Mouse (Mus musculus) CH12.LX (cell line): Measurements from ENCODE around the gene Ppp2r5e. TPM values are rescaled to one million over a fixed set of nuclear protein-coding genes. Genes with fewer than 3 reads are reported as not detected.

Experiments used
- DNase-seq: peaks from one replicate; pipeline ENCODE4 v3.0.0-alpha.2; 2013; ENCODE audit errors: extremely low read depth
- H3K27ac ChIP-seq: 2 replicates; pipeline ENCODE4 v1.5.1; 2012; ENCODE audit warnings: low read depth, mild to moderate bottlenecking, control low read depth, moderate library complexity; ENCODE audit not compliant: insufficient read depth
- H3K27me3 ChIP-seq: replicated peaks from 2 replicates; pipeline ENCODE3; 2012; ENCODE audit warnings: inconsistent platforms
- H3K36me3 ChIP-seq, 2 experiments: replicated peaks in 1 of 2; 2 replicates each; pipeline versions ENCODE3 to v1.6.1; 2012; ENCODE audit warnings: inconsistent platforms in 1 of 2, low read length in 1 of 2, mild to moderate bottlenecking in 1 of 2, mixed read lengths in 1 of 2, moderate library complexity in 1 of 2; ENCODE audit not compliant: control insufficient read depth in 1 of 2, insufficient read depth in 1 of 2
- H3K4me1 ChIP-seq, 2 experiments: 2 replicates each; pipeline ENCODE4 v1.6.1; 2012; ENCODE audit warnings: inconsistent platforms in 1 of 2, moderate library complexity in 1 of 2; ENCODE audit not compliant: insufficient read depth in 2 of 2, control insufficient read depth in 1 of 2
- H3K4me2 ChIP-seq: 2 replicates; pipeline ENCODE4 v1.6.1; 2012; ENCODE audit warnings: low read depth, mild to moderate bottlenecking, control low read depth; ENCODE audit not compliant: poor library complexity, insufficient read depth, severe bottlenecking
- H3K4me3 ChIP-seq, 3 experiments: fragments of 150-350 bp in 1 of 3; sonication (generic) in 1 of 3; replicated peaks in 1 of 3; 2 replicates each; pipeline versions ENCODE3 to v1.5.1; 2011 to 2012; ENCODE audit warnings: low read depth in 2 of 3, low read length in 2 of 3, mild to moderate bottlenecking in 2 of 3, moderate library complexity in 2 of 3, control low read depth in 1 of 3, improper control_type of control experiment in 1 of 3, inconsistent platforms in 1 of 3, mixed read lengths in 1 of 3; ENCODE audit not compliant: poor library complexity in 1 of 3
- H3K79me2 ChIP-seq: replicated peaks from 2 replicates; pipeline ENCODE4 v1.6.1; 2012; ENCODE audit warnings: mild to moderate bottlenecking, moderate library complexity; ENCODE audit not compliant: control insufficient read depth, poor library complexity, insufficient read depth, severe bottlenecking; ENCODE audit errors: extremely low read depth
- H3K9ac ChIP-seq: 2 replicates; pipeline ENCODE4 v1.6.1; 2012; ENCODE audit warnings: low read depth, mild to moderate bottlenecking, control low read depth, moderate library complexity; ENCODE audit not compliant: insufficient read depth
- H3K9me3 ChIP-seq: replicated peaks from 2 replicates; pipeline ENCODE3; 2012; ENCODE audit warnings: low read length, inconsistent platforms, mixed read lengths
- CHD2 ChIP-seq: IDR thresholded peaks from 2 replicates; pipeline ENCODE4 v1.6.1; 2011; ENCODE audit warnings: low read length, improper control_type of control experiment
- E2F4 ChIP-seq: IDR thresholded peaks from 2 replicates; pipeline ENCODE4 v1.6.1; 2011; ENCODE audit warnings: low read depth, low read length, improper control_type of control experiment; ENCODE audit not compliant: insufficient replicate concordance
- ELF1 ChIP-seq: IDR thresholded peaks from 2 replicates; pipeline ENCODE4 v1.6.1; 2014; ENCODE audit warnings: low read depth, mild to moderate bottlenecking, inconsistent platforms, low read length, improper control_type of control experiment
- EP300 ChIP-seq: IDR thresholded peaks from 2 replicates; pipeline ENCODE4 v1.6.1; 2011; ENCODE audit warnings: low read length, improper control_type of control experiment
- ETS1 ChIP-seq: conservative IDR thresholded peaks from 2 replicates; pipeline ENCODE4 v1.6.1; 2012; ENCODE audit warnings: low read depth, mild to moderate bottlenecking, inconsistent platforms, low read length, improper control_type of control experiment, moderate library complexity
- JUND ChIP-seq: conservative IDR thresholded peaks from 2 replicates; pipeline ENCODE4 v1.6.1; 2011; ENCODE audit warnings: low read depth, low read length, improper control_type of control experiment
- MAX ChIP-seq: IDR thresholded peaks from 2 replicates; pipeline ENCODE4 v1.6.1; 2011; ENCODE audit warnings: low read length, improper control_type of control experiment
- MEF2A ChIP-seq: IDR thresholded peaks from 2 replicates; pipeline ENCODE4 v1.6.1; 2014; ENCODE audit warnings: low read depth, mild to moderate bottlenecking, inconsistent platforms, low read length, improper control_type of control experiment, borderline replicate concordance
- MYC ChIP-seq: IDR thresholded peaks from 2 replicates; pipeline ENCODE4 v1.6.1; 2011; ENCODE audit warnings: low read depth, mild to moderate bottlenecking, improper control_type of control experiment, low read length
- NRF1 ChIP-seq: IDR thresholded peaks from 2 replicates; pipeline ENCODE4 v1.6.1; 2014; ENCODE audit warnings: low read depth, mild to moderate bottlenecking, inconsistent platforms, low read length, improper control_type of control experiment, moderate library complexity
- PAX5 ChIP-seq: IDR thresholded peaks from 2 replicates; pipeline ENCODE4 v1.6.1; 2012; ENCODE audit warnings: low read length, inconsistent platforms, mixed read lengths
- POLR2A ChIP-seq: IDR thresholded peaks from 2 replicates; pipeline ENCODE4 v1.6.1; 2011; ENCODE audit warnings: low read depth, mild to moderate bottlenecking, improper control_type of control experiment, low read length
- SIN3A ChIP-seq: IDR thresholded peaks from 2 replicates; pipeline ENCODE4 v1.6.1; 2012; ENCODE audit warnings: low read length, improper control_type of control experiment, inconsistent platforms
- SMC3 ChIP-seq: IDR thresholded peaks from 2 replicates; pipeline ENCODE4 v1.6.1; 2011; ENCODE audit warnings: low read depth, low read length, improper control_type of control experiment
- USF2 ChIP-seq: conservative IDR thresholded peaks from 2 replicates; pipeline ENCODE4 v1.6.1; 2011; ENCODE audit warnings: low read depth, low read length, improper control_type of control experiment
- ZC3H11A ChIP-seq: IDR thresholded peaks from 2 replicates; pipeline ENCODE4 v1.6.1; 2012; ENCODE audit warnings: low read depth, mild to moderate bottlenecking, inconsistent platforms, low read length, improper control_type of control experiment
- ZKSCAN1 ChIP-seq: IDR thresholded peaks from 2 replicates; pipeline ENCODE4 v1.6.1; 2012; ENCODE audit warnings: low read depth, inconsistent platforms, low read length, improper control_type of control experiment, borderline replicate concordance
- dilution Hi-C: fragments of 300-500 bp; cut with MboI; formaldehyde crosslinking; loops from 2 replicates; pipeline ENCODE4 v1.14.3; 2020; ENCODE audit warnings: low sequenced_read_pairs; ENCODE audit not compliant: extremely low pct_unique_long_range_greater_than_20kb, extremely low pct_ligation_motif_present
- in situ Hi-C: fragments of 300-500 bp; cut with MboI; formaldehyde crosslinking; loops from 3 replicates; pipeline ENCODE4 v1.14.3; 2019; ENCODE audit warnings: low sequenced_read_pairs, low pct_ligation_motif_present, low pct_unique_long_range_greater_than_20kb, mixed read lengths
- polyA plus RNA-seq: library from polyadenylated mRNA; unstranded; fragments of >175 nt; gene quantifications from 2 replicates; pipeline ENCODE4 v1.2.1, GENCODE M21; 2012; ENCODE audit warnings: low read depth; ENCODE audit not compliant: insufficient read length
- total RNA-seq, 2 experiments: library from RNA; depleted of rRNA; stranded (reverse); fragments of 300-350 nt in 1 of 2; fragments of >200 nt in 1 of 2; gene quantifications; 2 replicates each; pipeline ENCODE4 v1.2.3; 2012 to 2014

Ppp2r5e gene
- total and polyA plus RNA-seq, 3 experiments = 9.3 to 21.7 (median 10.0) TPM

GRCm38 (mm10) chr12:75414991-75415390 is 181.1 kb downstream of the Ppp2r5e start:
- H3K4me1 ChIP-seq = peaks cover 0 to 3% of the 10 kb centered on the region in 2 experiments; a peak in 1 of 4 replicates
- H3K79me2 ChIP-seq = no peaks in the 10 kb centered on the region
- no peaks in the 10 kb centered on the region for H3K36me3 ChIP-seq
- no peak for TF ChIP-seq MAX
- no peak for TF ChIP-seq EP300
- 0 out of 2 replicates have a peak, but pooled peaks have one; percentile 8 for TF ChIP-seq ELF1
- H3K4me2 ChIP-seq = no peak overlapping the region
- in situ Hi-C loops = no loop called here
- H3K4me3 ChIP-seq = no peak overlapping the region
- H3K27ac ChIP-seq = no peak overlapping the region
- dilution Hi-C loops = no loop called here
- no peak overlapping the region for H3K9ac ChIP-seq
- no peak for DNase-seq
- no peaks in the 10 kb centered on the region for H3K27me3 ChIP-seq
- no peaks in the 10 kb centered on the region for H3K9me3 ChIP-seq

- H3K36me3 ChIP-seq = no peaks in the 10 kb centered on the region
- no peak for DNase-seq
- no peaks in the 10 kb centered on the region for H3K9me3 ChIP-seq
- no peaks in the 10 kb centered on the region for H3K27me3 ChIP-seq
- H3K9ac ChIP-seq = no peak overlapping the region
- in situ Hi-C loops (no loop called here), dilution Hi-C loops (no loop called here)
- H3K4me2 ChIP-seq = no peak overlapping the region
- H3K79me2 ChIP-seq = no peaks in the 10 kb centered on the region
- H3K4me3 ChIP-seq = no peak overlapping the region
- no peak for TF ChIP-seq ZC3H11A
- TF ChIP-seq SMC3 = no peak
- TF ChIP-seq ETS1 = no peak
- TF ChIP-seq USF2 = no peak
- TF ChIP-seq NRF1 = no peak
- TF ChIP-seq ELF1 = no peak
- no peak for TF ChIP-seq MYC
- no peak for TF ChIP-seq POLR2A
- no peak for TF ChIP-seq MEF2A
- TF ChIP-seq ZKSCAN1 = no peak
- TF ChIP-seq CHD2 = no peak
- TF ChIP-seq PAX5 = no peak
- no peak for TF ChIP-seq JUND
- no peak for TF ChIP-seq SIN3A
- no peak for TF ChIP-seq E2F4
- no peaks in the 10 kb centered on the region; a peak in 1 of 4 replicates for H3K4me1 ChIP-seq
- no peak overlapping the region for H3K27ac ChIP-seq
Measured at GRCm38 (mm10) chr12:75412964-75413363, 183.1 kb downstream of the Ppp2r5e start.

Other genes starting within 250 kb of the Ppp2r5e start
- gene Gphb5, start 179.5 kb downstream of the Ppp2r5e start, total RNA-seq (2012; rRNA removed) = not detected in 2 replicates
- not detected in 2 replicates for gene Gphb5, start 179.5 kb downstream of the Ppp2r5e start, total RNA-seq (2014; rRNA removed)
- gene Gphb5, start 179.5 kb downstream of the Ppp2r5e start, polyA plus RNA-seq = not detected in 2 replicates
- 19.0 and 27.6 TPM in 2 replicates for gene Wdr89, start 73.3 kb upstream of the Ppp2r5e start, total RNA-seq (2012; rRNA removed)
- gene Wdr89, start 73.3 kb upstream of the Ppp2r5e start, total RNA-seq (2014; rRNA removed) = 29.2 and 33.0 TPM in 2 replicates
- 10.2 and 15.3 TPM in 2 replicates for gene Wdr89, start 73.3 kb upstream of the Ppp2r5e start, polyA plus RNA-seq
- 17.3 and 20.5 TPM in 2 replicates for gene Sgpp1, start 139.5 kb upstream of the Ppp2r5e start, total RNA-seq (2012; rRNA removed)
- 43.9 and 45.0 TPM in 2 replicates for gene Sgpp1, start 139.5 kb upstream of the Ppp2r5e start, total RNA-seq (2014; rRNA removed)
- 17.5 and 23.6 TPM in 2 replicates for gene Sgpp1, start 139.5 kb upstream of the Ppp2r5e start, polyA plus RNA-seq
- gene Syne2, start 221.9 kb upstream of the Ppp2r5e start, total RNA-seq (2012; rRNA removed) = 3.7 and 3.9 TPM in 2 replicates
- gene Syne2, start 221.9 kb upstream of the Ppp2r5e start, total RNA-seq (2014; rRNA removed) = 4.8 and 4.9 TPM in 2 replicates
- gene Syne2, start 221.9 kb upstream of the Ppp2r5e start, polyA plus RNA-seq = 6.1 and 7.5 TPM in 2 replicates